Mouse (Mus musculus): Measurements from ENCODE around the gene Tubb4b. TPM values are rescaled to one million over a fixed set of nuclear protein-coding genes. Genes with fewer than 3 reads are reported as not detected.

Gene Tubb4b
- total RNA-seq, 2 experiments from 2014 or later: 317 to 329 TPM

DNA sequence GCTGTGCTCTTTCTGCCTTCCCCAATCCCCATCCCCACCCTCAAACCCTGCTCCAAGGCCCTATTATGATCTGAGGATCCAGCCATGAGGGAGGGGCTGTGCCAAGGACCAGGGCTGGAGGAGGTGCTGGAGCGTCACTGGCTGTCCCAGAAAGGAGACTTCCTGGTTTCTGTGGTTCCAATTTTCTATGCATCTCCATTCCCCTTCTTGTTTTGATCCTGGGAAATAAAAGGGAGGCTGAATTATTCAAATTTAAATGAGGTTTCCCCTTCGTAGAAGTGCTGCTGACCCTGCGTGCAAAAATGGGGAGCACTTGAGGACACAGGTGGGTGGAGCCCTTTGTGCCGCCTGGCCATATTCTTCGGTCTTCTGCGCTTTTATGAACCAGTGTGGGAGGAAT lies 41.8 kb downstream of the Tubb4b start:
- intact Hi-C loops (cut with DNase I): no loop called here
- no peak for DNase-seq (ENCODE audit: extremely low spot score in 1 of 2, low spot score in 2 of 2)
- TF ChIP-seq CTCF (IDR thresholded peaks at IDR 0.05): no peak
- Histone ChIP-seq H3K27ac (peak overlapping the region; percentile 41), H3K4me3 (peak overlapping the region; percentile 54)

- intact Hi-C loops (cut with DNase I): no loop called here
- DNase-seq (ENCODE audit: extremely low spot score in 1 of 2, low spot score in 2 of 2): no peak
- Histone ChIP-seq H3K4me3 (peak overlapping the region; percentile 54), H3K27ac (peak overlapping the region; percentile 76)
- no peak; the same call in 1 of the 2 replicates for TF ChIP-seq CTCF (IDR thresholded peaks at IDR 0.05)
These were observed 42.6 kb downstream of the Tubb4b start for GRCm38 (mm10) chr2:25181891-25182397.

- no peak; the same call in 1 of the 2 replicates for TF ChIP-seq CTCF (IDR thresholded peaks at IDR 0.05)
- H3K27ac ChIP-seq: peak overlapping the region; percentile 76
- H3K4me3 ChIP-seq: peak overlapping the region; percentile 54
- intact Hi-C loops (cut with DNase I): no loop called here
- DNase-seq (ENCODE audit: extremely low spot score in 1 of 2, low spot score in 2 of 2): peak in 1 of 2 experiments; percentile 49
These were observed 43.3 kb downstream of the Tubb4b start for GRCm38 (mm10) chr2:25180973-25181890.

- intact Hi-C loops (cut with DNase I): no loop called here
- peak; percentile 49 for TF ChIP-seq CTCF (IDR thresholded peaks at IDR 0.05)
- Histone ChIP-seq H3K4me3 (peak within 1 kb of the TSS; percentile 54), H3K27ac (peak within 1 kb of the TSS; percentile 76)
- DNase-seq (ENCODE audit: extremely low spot score in 1 of 2, low spot score in 2 of 2): peak; percentile 89 to 93
These were observed 44.0 kb downstream of the Tubb4b start, which contains the start of gene Nrarp for GRCm38 (mm10) chr2:25180478-25180903. Nrarp (plus strand) TSS chr2:25180758.

GRCm38 (mm10) chr2:25179566-25180217 lies 44.8 kb downstream of the Tubb4b start:
- Histone ChIP-seq H3K4me3 (no peak overlapping the region; the same call in 1 of the 2 replicates), H3K27ac (peak overlapping the region; percentile 56)
- intact Hi-C loops (cut with DNase I): no loop called here
- TF ChIP-seq CTCF (IDR thresholded peaks at IDR 0.05): no peak
- DNase-seq (ENCODE audit: extremely low spot score in 1 of 2, low spot score in 2 of 2): no peak

DNA sequence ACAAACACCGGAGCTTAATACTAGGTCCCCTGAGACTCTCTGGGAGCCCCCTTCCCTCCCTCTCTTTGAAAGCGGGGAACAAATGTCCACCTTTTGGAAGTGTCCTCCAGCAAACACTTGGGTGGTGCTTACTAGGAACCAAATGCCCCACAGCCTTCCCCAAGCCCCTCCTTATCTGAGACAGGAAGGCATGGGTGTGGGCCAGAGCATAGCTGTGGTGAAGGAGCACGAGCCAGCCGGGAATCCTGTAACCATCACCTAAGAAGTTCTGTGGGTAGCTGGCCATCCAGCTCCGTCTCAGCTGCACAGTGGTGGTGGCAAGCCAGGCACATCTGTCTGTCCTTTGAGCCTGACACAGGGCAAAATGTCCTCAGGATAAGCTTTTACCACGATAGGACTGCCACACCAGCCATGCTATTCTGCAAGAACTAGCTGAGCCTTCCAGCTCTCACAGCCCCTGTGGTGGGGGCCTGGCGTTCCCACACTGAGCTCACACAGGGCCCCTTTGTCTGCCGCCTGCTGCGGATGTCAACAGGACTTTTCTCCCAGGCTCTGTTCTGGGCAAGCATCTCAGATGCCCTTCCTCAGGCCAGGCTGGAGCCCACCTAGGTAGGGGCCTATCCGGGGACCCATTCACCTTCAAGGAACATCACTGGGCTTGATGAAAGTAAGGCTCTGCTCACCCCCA lies 46.1 kb downstream of the Tubb4b start:
- intact Hi-C loops (cut with DNase I): no loop called here
- Histone ChIP-seq H3K4me3 (no peak overlapping the region), H3K27ac (peak overlapping the region; percentile 83)
- no peak for DNase-seq (ENCODE audit: extremely low spot score in 1 of 2, low spot score in 2 of 2)
- TF ChIP-seq CTCF (IDR thresholded peaks at IDR 0.05): no peak

- Histone ChIP-seq H3K4me3 (no peak overlapping the region), H3K27ac (peak overlapping the region; percentile 83)
- no peak for TF ChIP-seq CTCF (IDR thresholded peaks at IDR 0.05)
- peak in 1 of 2 experiments; percentile 46 for DNase-seq (ENCODE audit: extremely low spot score in 1 of 2, low spot score in 2 of 2)
- intact Hi-C loops (cut with DNase I): no loop called here
These were observed 46.8 kb downstream of the Tubb4b start for GRCm38 (mm10) chr2:25177685-25178084.

DNA sequence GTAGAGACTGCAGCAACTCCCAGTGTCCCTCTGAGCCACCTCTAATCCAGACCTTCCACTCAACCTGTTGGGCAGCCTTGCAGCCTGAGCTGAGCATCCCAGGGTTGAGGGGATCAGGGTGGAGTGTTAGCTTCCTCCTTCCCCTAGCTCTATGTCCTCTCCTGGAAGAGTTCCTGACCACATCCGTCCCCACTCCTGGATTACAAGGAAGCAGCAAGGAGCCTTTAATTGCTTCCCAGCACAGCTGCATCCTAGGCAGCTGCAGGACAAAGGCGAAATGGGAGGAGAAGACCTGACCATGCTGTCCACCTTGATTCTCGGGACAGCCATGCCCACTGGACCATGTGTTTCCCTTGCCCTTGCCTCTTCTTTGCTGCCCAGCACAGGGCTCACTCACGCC lies 47.4 kb downstream of the Tubb4b start:
- no peak for DNase-seq (ENCODE audit: extremely low spot score in 1 of 2, low spot score in 2 of 2)
- Histone ChIP-seq H3K27ac (peak overlapping the region; percentile 83), H3K4me3 (no peak overlapping the region)
- no peak for TF ChIP-seq CTCF (IDR thresholded peaks at IDR 0.05)
- intact Hi-C loops (cut with DNase I): no loop called here

DNA sequence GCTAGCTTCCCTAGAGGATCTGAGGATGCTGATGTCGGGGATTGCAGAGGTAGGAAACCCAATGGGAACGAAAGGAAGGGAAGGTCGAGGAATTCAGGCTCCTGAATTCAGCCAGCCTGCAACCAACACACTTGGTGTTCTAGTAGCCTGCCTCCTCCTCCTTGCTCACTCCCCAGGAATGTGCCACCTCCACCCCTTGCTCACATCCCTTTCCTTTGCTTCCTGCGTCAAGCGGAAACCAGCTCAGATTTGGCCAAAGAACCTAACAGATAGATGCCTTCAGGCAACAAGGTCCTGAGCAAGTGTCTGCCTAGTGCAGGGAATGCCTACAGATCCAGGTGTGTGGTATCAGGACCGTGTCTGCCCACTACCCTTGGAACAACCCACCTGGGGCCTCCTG lies 47.9 kb downstream of the Tubb4b start:
- intact Hi-C loops (cut with DNase I): no loop called here
- peak overlapping the region; percentile 83 for H3K27ac ChIP-seq
- no peak for DNase-seq (ENCODE audit: extremely low spot score in 1 of 2, low spot score in 2 of 2)
- H3K4me3 ChIP-seq: no peak overlapping the region
- TF ChIP-seq CTCF (IDR thresholded peaks at IDR 0.05): no peak

- no peak overlapping the region; the same call in 1 of the 2 replicates for H3K27ac ChIP-seq
- intact Hi-C loops (cut with DNase I): no loop called here
- H3K4me3 ChIP-seq: no peak overlapping the region
- DNase-seq (ENCODE audit: extremely low spot score in 1 of 2, low spot score in 2 of 2): no peak
- no peak for TF ChIP-seq CTCF (IDR thresholded peaks at IDR 0.05)
These were observed 48.8 kb downstream of the Tubb4b start for GRCm38 (mm10) chr2:25175690-25176078.

DNA sequence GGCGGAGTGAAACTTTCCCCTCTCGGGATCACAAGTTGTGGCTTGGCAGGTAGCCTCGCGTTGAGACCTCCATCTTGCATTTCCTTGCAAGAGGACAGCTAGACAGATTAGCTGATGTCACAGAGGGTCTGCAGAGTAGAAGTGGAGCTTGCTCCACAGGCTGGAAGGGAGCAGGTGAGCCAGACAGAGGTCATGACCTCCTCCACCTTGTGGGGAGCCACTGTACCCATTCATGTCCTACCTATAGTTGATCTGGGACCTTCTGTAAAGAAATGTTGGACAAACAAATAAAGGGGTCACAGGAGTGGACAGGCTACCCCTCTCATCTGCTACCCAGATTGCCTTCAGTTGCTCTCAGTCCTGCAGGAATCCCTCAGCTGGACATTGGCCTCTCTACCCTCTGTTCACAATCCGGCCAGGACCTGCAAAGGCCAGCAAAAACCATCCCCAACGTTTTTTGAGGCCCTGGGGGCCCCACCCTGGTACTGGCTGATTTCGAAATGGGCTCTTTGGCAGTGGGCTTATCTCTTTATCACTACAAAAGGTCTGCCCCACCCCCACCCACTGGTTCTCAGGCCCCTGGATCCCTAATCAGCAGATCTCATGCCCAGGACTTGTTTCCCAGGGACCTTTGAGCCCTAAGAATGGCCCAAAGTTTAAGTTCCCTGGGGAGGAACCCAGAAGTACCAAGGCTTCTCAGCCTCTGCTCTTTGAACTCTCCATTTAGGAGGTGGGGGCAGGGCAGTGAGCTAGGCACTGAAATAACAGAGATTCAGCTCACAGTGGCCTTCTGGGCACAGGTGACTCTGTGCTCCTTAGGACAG lies 49.4 kb downstream of the Tubb4b start:
- Histone ChIP-seq H3K4me3 (no peak overlapping the region), H3K27ac (no peak overlapping the region)
- DNase-seq (ENCODE audit: extremely low spot score in 1 of 2, low spot score in 2 of 2): no peak
- intact Hi-C loops (cut with DNase I): no loop called here
- no peak for TF ChIP-seq CTCF (IDR thresholded peaks at IDR 0.05)

Measured in left cerebral cortex, adult 2 months (tissue).